Mouse (Mus musculus) G1E (cell line): ENCODE measurements around the gene Tff2. TPM values are rescaled to one million over a fixed set of nuclear protein-coding genes. Genes with fewer than 3 reads are reported as not detected.

ENCODE experiments used
- ATAC-seq: 2 replicates; pipeline ENCODE4 v1.8.0; 2016; ENCODE audit warnings: mild to moderate bottlenecking; ENCODE audit not compliant: insufficient number of reproducible peaks, poor library complexity, low FRiP score, severe bottlenecking; ENCODE audit errors: extremely low read depth
- DNase-seq: peaks from one replicate; pipeline ENCODE4 v3.0.0; 2012; ENCODE audit warnings: low spot score
- H3K27me3 ChIP-seq: 2 replicates; pipeline ENCODE4 v1.6.1; 2012; ENCODE audit warnings: mild to moderate bottlenecking, low read length, inconsistent platforms; ENCODE audit not compliant: insufficient read depth
- H3K36me3 ChIP-seq: replicated peaks from 2 replicates; pipeline ENCODE3; 2012; ENCODE audit warnings: mild to moderate bottlenecking, inconsistent platforms
- H3K4me1 ChIP-seq: 2 replicates; pipeline ENCODE4 v1.6.1; 2012; ENCODE audit warnings: low read depth, low read length, inconsistent platforms, mixed read lengths; ENCODE audit not compliant: insufficient read depth
- H3K4me3 ChIP-seq: 2 replicates; pipeline ENCODE4 v1.5.1; 2012; ENCODE audit warnings: low read depth, mild to moderate bottlenecking, inconsistent platforms, low read length, moderate library complexity, mixed read lengths
- H3K9me3 ChIP-seq: replicated peaks from 2 replicates; pipeline ENCODE4 v1.6.1; 2012; ENCODE audit warnings: inconsistent platforms
- CTCF ChIP-seq: IDR thresholded peaks from 2 replicates; pipeline ENCODE4 v1.5.1; 2012; ENCODE audit warnings: low read depth, low read length, inconsistent platforms, mixed read lengths
- GATA1 ChIP-seq: IDR thresholded peaks from 2 replicates; pipeline ENCODE4 v1.6.1; 2012; ENCODE audit warnings: borderline replicate concordance, low read length, inconsistent platforms, mixed read lengths
- GATA2 ChIP-seq: IDR thresholded peaks from 2 replicates; pipeline ENCODE4 v1.6.1; 2012; ENCODE audit warnings: low read depth, low read length, inconsistent platforms, borderline replicate concordance
- POLR2AphosphoS5 ChIP-seq: IDR thresholded peaks from 2 replicates; pipeline ENCODE4 v1.6.1; 2012; ENCODE audit warnings: low read depth, low read length, inconsistent platforms; ENCODE audit not compliant: insufficient replicate concordance
- TAL1 ChIP-seq: conservative IDR thresholded peaks from 2 replicates; pipeline ENCODE4 v1.6.1; 2012; ENCODE audit warnings: low read depth, low read length, inconsistent platforms, mixed read lengths
- polyA plus RNA-seq: library from polyadenylated mRNA; stranded (reverse); fragments of >175 nt; gene quantifications from 2 replicates; pipeline ENCODE4 v1.2.3, GENCODE M21; 2012
- total RNA-seq, 2 experiments: library from RNA; stranded (forward) in 1 of 2; stranded (reverse) in 1 of 2; fragments of 200-1000 nt in 1 of 2; fragments of >200 nt in 1 of 2; fragmentation: Nextera tagmentation in 1 of 2; gene quantifications; 2 replicates each; pipeline ENCODE4 v1.2.3; 2014 to 2017

The Tff2 gene
- total and polyA plus RNA-seq, 3 experiments: not detected

DNA sequence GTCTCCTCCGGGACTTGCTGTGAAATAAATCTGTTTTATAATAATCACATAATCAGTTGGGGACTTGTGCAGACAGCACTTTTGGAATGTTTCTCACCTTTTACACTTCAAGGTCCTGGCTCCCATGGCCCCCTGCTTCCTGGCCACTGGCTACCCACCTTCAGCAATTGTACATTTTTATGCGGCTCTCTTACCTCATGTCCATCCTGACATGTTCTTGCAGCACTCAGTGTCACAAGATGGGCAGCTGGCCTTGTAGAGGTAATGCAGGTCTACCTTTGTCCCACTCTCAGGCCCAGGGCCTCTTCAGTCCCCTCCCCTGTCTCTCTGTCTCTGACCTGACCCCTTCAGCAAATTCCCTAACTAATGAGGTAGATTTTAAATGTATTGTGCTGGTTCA is 47.2 kb downstream of the Tff2 start:
- TF ChIP-seq CTCF (no peak), GATA2 (no peak), POLR2AphosphoS5 (no peak), TAL1 (no peak), GATA1 (no peak)
- Histone ChIP-seq H3K4me3 (no peak overlapping the region), H3K4me1 (no peaks in the 10 kb centered on the region), H3K36me3 (no peaks in the 10 kb centered on the region), H3K9me3 (peaks cover 85% of the 10 kb centered on the region), H3K27me3 (no peaks in the 10 kb centered on the region)
- ATAC-seq (no peak), DNase-seq (no peak)

DNA sequence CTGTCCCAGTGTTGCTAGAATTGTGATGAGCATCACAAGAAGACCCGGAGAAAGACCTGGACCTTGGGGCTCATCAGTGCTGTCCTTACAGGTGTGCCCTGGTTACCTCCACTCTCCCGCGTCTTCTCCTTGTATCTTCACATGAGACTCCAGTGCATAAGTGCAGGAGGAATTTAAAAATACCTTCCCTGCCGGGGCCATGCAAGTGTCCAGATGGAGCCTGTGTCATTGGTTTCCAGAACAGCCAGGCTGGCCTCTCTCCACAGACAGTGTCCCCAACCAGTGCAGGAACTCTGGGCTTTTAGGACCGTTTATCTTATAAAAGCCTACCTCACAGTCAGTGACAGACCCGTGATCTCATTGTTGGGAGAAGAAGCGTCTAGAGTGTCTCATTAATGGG is 48.5 kb downstream of the Tff2 start:
- TF ChIP-seq TAL1 (no peak), GATA2 (no peak), POLR2AphosphoS5 (no peak), GATA1 (no peak), CTCF (no peak)
- no peaks in the 10 kb centered on the region for H3K27me3 ChIP-seq
- H3K36me3 ChIP-seq: no peaks in the 10 kb centered on the region
- peaks cover 91% of the 10 kb centered on the region for H3K9me3 ChIP-seq
- H3K4me3 ChIP-seq: no peak overlapping the region
- ATAC-seq (no peak), DNase-seq (no peak)
- H3K4me1 ChIP-seq: no peaks in the 10 kb centered on the region

DNA sequence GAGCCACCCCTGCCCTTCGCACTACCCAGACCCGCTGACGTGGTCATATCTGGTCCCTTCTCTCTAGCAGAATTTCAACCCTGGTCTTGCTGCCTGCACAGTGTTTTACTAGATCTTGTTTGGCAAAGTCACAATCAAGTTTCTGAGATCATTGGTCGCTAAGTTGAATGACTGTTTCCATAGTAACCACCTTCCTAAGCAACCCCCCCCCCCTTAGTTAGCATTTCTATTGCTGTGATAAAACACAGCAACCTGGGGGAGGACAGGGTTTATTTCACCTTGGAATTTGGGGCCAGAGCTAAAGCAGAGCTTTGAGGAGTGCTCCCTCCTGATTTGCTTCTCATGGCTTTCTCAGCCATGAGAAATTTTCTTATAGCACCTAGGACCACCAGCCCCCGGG is 49.3 kb downstream of the Tff2 start:
- Histone ChIP-seq H3K9me3 (peaks cover 91% of the 10 kb centered on the region), H3K36me3 (no peaks in the 10 kb centered on the region), H3K27me3 (no peaks in the 10 kb centered on the region), H3K4me3 (no peak overlapping the region), H3K4me1 (no peaks in the 10 kb centered on the region)
- no peak for TF ChIP-seq GATA2
- no peak for TF ChIP-seq CTCF
- TF ChIP-seq GATA1: no peak
- TF ChIP-seq TAL1: no peak
- no peak for TF ChIP-seq POLR2AphosphoS5
- no peak for DNase-seq
- ATAC-seq: no peak

Other genes starting within 250 kb of the Tff2 start
- not detected in 2 replicates for gene Glp1r, start 242.5 kb downstream of the Tff2 start, total RNA-seq (2014; fragmentation: Nextera tagmentation)
- 0.05 TPM in 1 of 2 replicates, not detected in the other for gene Glp1r, start 242.5 kb downstream of the Tff2 start, total RNA-seq (2017)
- gene Glp1r, start 242.5 kb downstream of the Tff2 start, polyA plus RNA-seq: not detected in 2 replicates
- gene Umodl1, start 189.6 kb downstream of the Tff2 start, total RNA-seq (2014; fragmentation: Nextera tagmentation): not detected in 2 replicates
- 0.16 TPM in 1 of 2 replicates, not detected in the other for gene Umodl1, start 189.6 kb downstream of the Tff2 start, total RNA-seq (2017)
- gene Umodl1, start 189.6 kb downstream of the Tff2 start, polyA plus RNA-seq: 0.01 TPM in 1 of 2 replicates, not detected in the other
- gene Abcg1, start 86.6 kb downstream of the Tff2 start, total RNA-seq (2014; fragmentation: Nextera tagmentation): not detected in 2 replicates
- gene Abcg1, start 86.6 kb downstream of the Tff2 start, total RNA-seq (2017): 0.05 and 0.06 TPM in 2 replicates
- gene Abcg1, start 86.6 kb downstream of the Tff2 start, polyA plus RNA-seq: not detected in 2 replicates
- gene Tff3, start 14.6 kb downstream of the Tff2 start, total RNA-seq (2014; fragmentation: Nextera tagmentation): not detected in 2 replicates
- gene Tff3, start 14.6 kb downstream of the Tff2 start, total RNA-seq (2017): not detected in 2 replicates
- not detected in 2 replicates for gene Tff3, start 14.6 kb downstream of the Tff2 start, polyA plus RNA-seq
- gene Tff1, start 21.0 kb upstream of the Tff2 start, total RNA-seq (2014; fragmentation: Nextera tagmentation): not detected in 2 replicates
- gene Tff1, start 21.0 kb upstream of the Tff2 start, total RNA-seq (2017): not detected in 2 replicates
- gene Tff1, start 21.0 kb upstream of the Tff2 start, polyA plus RNA-seq: not detected in 2 replicates
- not detected in 2 replicates for gene Tmprss3, start 54.7 kb upstream of the Tff2 start, total RNA-seq (2014; fragmentation: Nextera tagmentation)
- gene Tmprss3, start 54.7 kb upstream of the Tff2 start, total RNA-seq (2017): not detected in 2 replicates
- not detected in 2 replicates for gene Tmprss3, start 54.7 kb upstream of the Tff2 start, polyA plus RNA-seq
- gene Ubash3a, start 63.6 kb upstream of the Tff2 start, total RNA-seq (2014; fragmentation: Nextera tagmentation): not detected in 2 replicates
- 0.17 and 0.33 TPM in 2 replicates for gene Ubash3a, start 63.6 kb upstream of the Tff2 start, total RNA-seq (2017)
- not detected in 2 replicates for gene Ubash3a, start 63.6 kb upstream of the Tff2 start, polyA plus RNA-seq
- not detected in 2 replicates for gene Rsph1, start 133.1 kb upstream of the Tff2 start, total RNA-seq (2014; fragmentation: Nextera tagmentation)
- gene Rsph1, start 133.1 kb upstream of the Tff2 start, total RNA-seq (2017): not detected in 2 replicates
- gene Rsph1, start 133.1 kb upstream of the Tff2 start, polyA plus RNA-seq: not detected in 2 replicates
- gene Slc37a1, start 142.5 kb upstream of the Tff2 start, total RNA-seq (2014; fragmentation: Nextera tagmentation): not detected in 2 replicates
- 0.12 and 0.38 TPM in 2 replicates for gene Slc37a1, start 142.5 kb upstream of the Tff2 start, total RNA-seq (2017)
- not detected in 2 replicates for gene Slc37a1, start 142.5 kb upstream of the Tff2 start, polyA plus RNA-seq
- gene Pde9a, start 241.9 kb upstream of the Tff2 start, total RNA-seq (2014; fragmentation: Nextera tagmentation): not detected in 2 replicates
- gene Pde9a, start 241.9 kb upstream of the Tff2 start, total RNA-seq (2017): 0.16 TPM in 1 of 2 replicates, not detected in the other
- not detected in 2 replicates for gene Pde9a, start 241.9 kb upstream of the Tff2 start, polyA plus RNA-seq